Mouse (Mus musculus) thymus, adult 2 months (tissue): ENCODE measurements around the gene Cpne9. TPM values are rescaled to one million over a fixed set of nuclear protein-coding genes. Genes with fewer than 3 reads are reported as not detected.

ENCODE experiments used
- DNase-seq: peaks from one replicate; pipeline ENCODE4 v3.0.0; 2021
- H3K27ac ChIP-seq: fragments of 200-500 bp; 2 replicates; pipeline ENCODE4 v1.5.1; 2012; ENCODE audit warnings: low read length, control low read depth; ENCODE audit not compliant: control insufficient read depth, insufficient read depth
- H3K27me3 ChIP-seq: fragments of 200-500 bp; 2 replicates; pipeline ENCODE4 v1.6.1; 2012; ENCODE audit warnings: mild to moderate bottlenecking, low read length, moderate library complexity, mixed read lengths; ENCODE audit not compliant: control insufficient read depth, insufficient read depth
- H3K36me3 ChIP-seq: fragments of 200-500 bp; 2 replicates; pipeline ENCODE4 v1.6.1; 2012; ENCODE audit warnings: mild to moderate bottlenecking, low read length, moderate library complexity; ENCODE audit not compliant: control insufficient read depth, insufficient read depth
- H3K4me1 ChIP-seq: fragments of 200-500 bp; replicated peaks from 2 replicates; pipeline ENCODE4 v1.6.1; 2012; ENCODE audit warnings: low read length; ENCODE audit not compliant: control insufficient read depth, insufficient read depth
- H3K4me3 ChIP-seq: fragments of 200-500 bp; 2 replicates; pipeline ENCODE4 v1.5.1; 2012; ENCODE audit warnings: mild to moderate bottlenecking, low read length, control low read depth, moderate library complexity; ENCODE audit not compliant: control insufficient read depth, insufficient read depth
- CTCF ChIP-seq: fragments of 200-500 bp; IDR thresholded peaks from 2 replicates; pipeline ENCODE4 v1.5.1; 2012; ENCODE audit warnings: mild to moderate bottlenecking, control low read depth, low read length, moderate library complexity, borderline replicate concordance; ENCODE audit not compliant: control insufficient read depth, poor library complexity, insufficient read depth; ENCODE audit errors: extremely low read depth
- POLR2A ChIP-seq: fragments of 200-500 bp; IDR thresholded peaks from 2 replicates; pipeline ENCODE4 v1.6.1; 2012; ENCODE audit warnings: mild to moderate bottlenecking, low read length, control low read depth, moderate library complexity; ENCODE audit not compliant: control insufficient read depth, poor library complexity, insufficient read depth; ENCODE audit errors: extremely low read depth
- WGBS: fragments of 180-500 bp; shearing (Covaris S2); methylation state at CpG from one replicate; pipeline ENCODE4 v1.1.7; 2018; 5-methylcytosine and 5-hydroxymethylcytosine counted together
- polyA plus RNA-seq: library from polyadenylated mRNA; depleted of rRNA; stranded (reverse); fragments of >200 nt; gene quantifications from 2 replicates; pipeline ENCODE4 v1.2.3, GENCODE M21; 2012

Gene Cpne9
- polyA plus RNA-seq, 1 experiment: 0.65 TPM

- H3K36me3 ChIP-seq: peaks cover 70% of the 10 kb centered on the region
These were observed 15.0 kb upstream of the Cpne9 start for GRCm38 (mm10) chr6:113266996-113267655.

DNA sequence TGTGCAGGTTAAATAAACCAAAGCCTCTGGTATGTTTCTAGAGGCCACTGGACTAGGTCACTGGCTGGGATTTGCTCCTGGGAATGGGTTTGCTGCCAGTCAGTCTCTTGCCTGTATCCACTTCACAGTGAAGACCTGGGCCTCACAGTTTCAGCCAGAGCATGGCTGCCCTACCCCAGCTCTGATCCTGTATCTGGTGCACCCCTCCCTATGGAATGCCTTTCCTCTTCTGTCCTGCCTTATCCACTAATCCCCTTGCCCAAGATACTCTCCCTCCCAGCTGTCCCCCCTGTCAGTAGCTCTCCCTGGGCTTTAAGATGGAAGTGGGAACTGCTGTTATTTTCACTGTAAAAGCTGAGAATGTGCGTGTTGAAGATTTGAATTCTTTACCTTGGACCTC is 14.1 kb upstream of the Cpne9 start:
- Histone ChIP-seq H3K4me1 (no peaks in the 10 kb centered on the region), H3K27me3 (no peaks in the 10 kb centered on the region), H3K4me3 (no peak overlapping the region), H3K36me3 (peaks cover 76% of the 10 kb centered on the region), H3K27ac (no peak overlapping the region)
- DNase-seq: no peak
- no peak for TF ChIP-seq POLR2A
- TF ChIP-seq CTCF: no peak
- 97% methylated on average over 1 of the region's 1 CpGs for WGBS

More at GRCm38 (mm10) chr6:113266996-113267655, 15.0 kb upstream of the Cpne9 start:
- Histone ChIP-seq H3K4me3 (no peak overlapping the region), H3K4me1 (no peaks in the 10 kb centered on the region), H3K27me3 (no peaks in the 10 kb centered on the region), H3K27ac (no peak overlapping the region)
- TF ChIP-seq POLR2A (no peak), CTCF (no peak)
- DNase-seq: no peak
- 98% methylated on average over 7 of the region's 7 CpGs for WGBS

DNA sequence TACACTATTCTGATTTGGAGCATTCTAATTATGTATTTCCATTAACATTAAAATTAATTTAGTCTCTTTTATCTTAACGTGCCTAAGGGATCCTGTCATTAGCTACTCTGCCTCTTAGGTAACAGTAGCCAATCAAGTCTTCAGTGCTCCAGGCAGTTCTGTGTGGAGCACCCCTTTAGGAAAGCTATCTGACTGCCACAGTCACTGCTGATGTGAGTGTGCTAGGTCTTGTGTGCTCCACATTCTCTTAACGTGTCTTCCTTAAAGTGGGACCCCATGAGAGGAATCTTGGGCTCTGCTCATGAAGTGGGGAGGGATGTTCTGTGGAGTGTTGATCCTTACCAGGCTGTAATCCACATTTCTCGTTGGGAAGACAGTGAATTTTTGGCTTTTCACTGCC is 9.7 kb upstream of the Cpne9 start:
- DNase-seq: no peak
- H3K36me3 ChIP-seq: peaks cover 59% of the 10 kb centered on the region
- no peak overlapping the region for H3K27ac ChIP-seq
- no peak for TF ChIP-seq POLR2A
- TF ChIP-seq CTCF: no peak
- no peak overlapping the region for H3K4me3 ChIP-seq
- WGBS: 95% methylated on average over 3 of the region's 3 CpGs
- no peaks in the 10 kb centered on the region for H3K4me1 ChIP-seq
- H3K27me3 ChIP-seq: no peaks in the 10 kb centered on the region

- Histone ChIP-seq H3K36me3 (peaks cover 28% of the 10 kb centered on the region), H3K4me3 (no peak overlapping the region), H3K27ac (no peak overlapping the region), H3K4me1 (no peaks in the 10 kb centered on the region), H3K27me3 (no peaks in the 10 kb centered on the region)
- no peak for TF ChIP-seq POLR2A
- no peak for TF ChIP-seq CTCF
- DNase-seq: no peak
- WGBS: 92% methylated on average over 4 of the region's 4 CpGs
These were observed 5.3 kb upstream of the Cpne9 start for GRCm38 (mm10) chr6:113276846-113277245.

DNA sequence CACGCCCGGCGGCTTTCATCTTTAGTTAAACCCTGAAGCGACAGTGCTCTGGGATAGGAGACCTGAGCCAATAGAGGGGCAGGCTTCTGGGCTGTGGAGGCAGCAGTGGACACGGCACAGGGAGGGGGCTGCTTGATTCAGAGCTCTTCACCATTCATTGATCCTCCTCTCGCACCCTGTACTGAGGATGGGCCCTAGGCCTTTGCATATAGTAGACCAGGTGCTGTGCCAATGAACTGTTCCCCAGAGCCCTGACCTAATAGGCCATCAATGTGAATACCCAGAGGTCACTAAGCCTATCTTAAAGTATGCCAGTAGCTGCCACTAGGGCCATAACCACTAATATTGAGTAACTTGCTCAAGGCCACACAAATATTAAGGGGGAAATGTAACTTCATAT is 431 bp upstream of the Cpne9 start:
- Histone ChIP-seq H3K36me3 (peaks cover 3% of the 10 kb centered on the region; the same call in 1 of the 2 replicates), H3K27me3 (no peaks in the 10 kb centered on the region; the same call in 1 of the 2 replicates), H3K4me1 (no peaks in the 10 kb centered on the region), H3K27ac (no peak overlapping the region), H3K4me3 (no peak overlapping the region)
- no peak for TF ChIP-seq CTCF
- TF ChIP-seq POLR2A: no peak
- DNase-seq: no peak
- 83% methylated on average over 6 of the region's 6 CpGs for WGBS

- Histone ChIP-seq H3K36me3 (0 out of 2 replicates have a peak, but pooled peaks cover 3% of the 10 kb centered on the region), H3K4me1 (no peaks in the 10 kb centered on the region), H3K27me3 (no peaks in the 10 kb centered on the region; the same call in 1 of the 2 replicates), H3K4me3 (no peak overlapping the region), H3K27ac (no peak overlapping the region)
- 8% methylated on average over 22 of the region's 22 CpGs for WGBS
- DNase-seq: no peak
- no peak for TF ChIP-seq POLR2A
- TF ChIP-seq CTCF: no peak
These were observed 862 bp downstream of the Cpne9 start for GRCm38 (mm10) chr6:113282969-113283368.

DNA sequence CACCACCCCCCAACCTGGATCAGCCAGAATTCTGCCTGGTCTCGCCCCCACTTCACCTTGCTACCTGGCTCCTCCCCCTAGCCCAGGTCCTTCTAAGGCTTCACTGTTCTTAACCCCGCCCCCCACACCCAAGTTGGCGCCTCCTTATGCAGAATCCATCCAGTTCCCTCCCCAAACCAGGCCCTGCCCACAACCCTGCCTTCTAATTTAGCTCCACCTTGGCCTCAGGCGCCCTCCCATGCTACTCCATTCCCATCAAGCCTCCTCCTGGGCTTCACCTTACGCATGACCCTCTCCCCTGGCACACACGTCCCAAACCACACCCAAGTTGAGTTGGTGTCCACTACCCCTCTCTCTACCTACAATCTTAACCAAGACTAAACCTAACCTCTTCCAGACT is 1.4 kb downstream of the Cpne9 start:
- H3K27me3 ChIP-seq: no peaks in the 10 kb centered on the region; the same call in 1 of the 2 replicates
- no peak overlapping the region for H3K27ac ChIP-seq
- no peak for DNase-seq
- 36% methylated on average over 6 of the region's 6 CpGs for WGBS
- 0 out of 2 replicates have a peak, but pooled peaks cover 3% of the 10 kb centered on the region for H3K36me3 ChIP-seq
- no peaks in the 10 kb centered on the region for H3K4me1 ChIP-seq
- TF ChIP-seq POLR2A (no peak), CTCF (no peak)
- H3K4me3 ChIP-seq: no peak overlapping the region
